Mouse (Mus musculus) T-helper 2 cell (primary cell): Measurements from ENCODE around the gene Gabrp.

Experiments
- in situ Hi-C: fragments of 300-600 bp; cut with MboI, MseI; formaldehyde crosslinking; loops from one replicate; pipeline ENCODE4 v1.15.1; 2025; ENCODE audit warnings: high pct_unique_total_duplicates

Gene Gabrp

DNA sequence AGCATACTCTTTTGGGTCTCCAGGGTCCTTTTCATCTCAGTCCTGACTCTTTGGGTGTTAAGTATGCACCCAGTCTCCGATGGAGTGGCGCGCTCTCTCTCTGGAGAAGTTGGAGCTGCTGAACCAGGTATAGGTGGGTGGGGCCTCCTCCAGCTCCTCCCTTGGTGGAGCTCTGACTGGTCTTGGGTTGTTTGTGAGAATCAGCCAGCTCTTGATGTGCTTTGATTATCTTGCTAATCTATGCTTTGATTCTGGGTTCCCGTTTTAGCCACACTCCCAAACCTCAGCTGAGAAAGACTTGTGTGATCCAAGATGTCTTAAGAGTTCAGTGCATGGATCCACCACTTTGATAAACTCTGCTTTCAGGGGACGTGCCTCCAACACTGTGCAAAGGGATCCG lies at the start of gene Gabrp:
TSS of gene Gabrp (minus strand) at position 101 of the 400 bp plus-strand sequence.
- in situ Hi-C loops, result no loop called here

DNA sequence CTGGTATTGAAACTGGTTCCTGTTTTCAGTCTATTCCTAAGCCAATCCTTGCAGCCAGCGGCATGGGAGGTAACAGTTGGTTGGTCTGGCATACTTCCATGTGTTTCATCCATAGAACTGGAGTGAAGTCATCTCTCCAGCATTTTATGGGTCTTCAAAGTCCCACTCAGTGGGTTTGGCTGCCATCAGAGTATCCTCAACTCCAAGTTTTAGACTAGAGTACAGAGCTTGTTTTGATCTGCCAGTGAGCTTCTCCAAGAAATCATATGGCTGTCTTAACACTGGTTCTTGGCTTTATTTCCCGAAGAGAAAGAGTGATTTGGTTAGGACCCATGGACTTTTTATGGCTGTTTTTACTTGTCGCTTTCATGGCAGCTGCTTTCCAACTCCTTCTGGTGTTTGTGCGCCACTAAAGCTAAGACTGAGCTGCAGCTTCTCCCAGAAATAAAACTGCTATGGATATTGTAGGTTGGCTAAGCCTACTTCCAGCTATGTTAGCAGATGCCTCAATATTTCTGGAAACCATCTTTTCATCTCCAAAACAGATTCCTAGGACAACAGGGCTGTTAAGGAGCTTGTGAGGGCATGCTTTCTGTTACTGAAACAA lies 48.5 kb upstream of the Gabrp start:
- in situ Hi-C loops, result no loop called here

DNA sequence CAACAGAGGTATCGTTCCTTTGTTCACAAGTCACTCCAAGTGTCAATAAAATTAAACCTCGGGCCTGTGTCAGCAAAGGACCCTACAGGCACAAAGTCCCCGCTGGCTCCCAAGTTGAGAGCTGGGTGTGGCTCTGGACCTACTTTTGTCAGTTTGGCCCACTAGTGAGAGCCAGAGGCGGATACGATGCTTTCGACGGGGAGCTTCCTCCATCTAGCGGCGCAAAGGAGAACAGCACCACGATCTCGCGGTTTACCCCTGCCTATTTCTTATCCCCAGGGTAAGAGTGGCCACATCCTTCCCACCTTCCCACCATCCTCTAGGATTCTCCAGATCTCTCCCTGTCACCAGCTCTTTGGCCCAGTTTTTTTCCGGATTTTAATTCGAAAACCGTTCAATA lies 35.5 kb upstream of the Gabrp start:
- in situ Hi-C loops, result loop anchor here (5.0 kb wide), 1 partner anchor 437 kb away; no protein-coding TSS in a partner anchor

DNA sequence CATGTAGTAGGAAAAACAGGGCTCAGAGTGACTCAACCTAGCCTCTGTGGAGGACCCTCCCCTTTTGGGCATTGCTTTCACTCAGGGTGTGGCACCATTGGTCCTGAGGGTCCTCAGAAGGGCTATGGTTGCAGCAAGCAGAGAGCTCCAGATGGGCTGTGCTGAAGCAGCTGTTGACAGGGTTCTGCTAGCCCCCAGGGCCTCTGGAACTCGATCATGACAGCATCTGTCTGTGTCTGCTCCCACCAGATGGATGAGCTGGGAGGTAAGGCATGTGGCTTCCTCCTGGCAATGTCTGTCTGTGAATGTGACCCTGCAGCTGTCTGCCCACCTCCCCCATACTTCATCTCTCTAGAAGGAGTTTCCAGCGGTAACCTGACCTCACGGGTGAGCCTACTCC lies 29.0 kb upstream of the Gabrp start:
- in situ Hi-C loops, result no loop called here

DNA sequence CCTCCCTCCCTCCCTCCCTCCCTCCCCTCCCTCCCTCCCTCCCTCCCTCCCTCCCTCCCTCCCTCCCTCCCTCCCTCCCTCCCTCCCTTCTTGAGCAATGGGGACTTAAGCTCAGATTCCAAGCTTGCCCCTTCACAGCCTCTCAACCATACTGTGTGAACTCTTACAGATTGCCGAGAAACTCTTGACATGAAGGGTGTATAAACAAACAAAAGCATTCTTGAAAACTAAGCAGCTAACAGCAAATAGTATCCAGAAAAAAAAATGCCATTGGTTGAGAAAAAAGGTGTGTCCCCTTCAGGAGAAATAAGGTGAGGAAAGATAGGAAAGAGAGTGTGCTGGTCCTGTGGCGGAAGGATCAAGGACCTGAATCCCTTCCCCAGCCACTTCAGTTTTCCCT lies 24.4 kb upstream of the Gabrp start:
- in situ Hi-C loops, result no loop called here

DNA sequence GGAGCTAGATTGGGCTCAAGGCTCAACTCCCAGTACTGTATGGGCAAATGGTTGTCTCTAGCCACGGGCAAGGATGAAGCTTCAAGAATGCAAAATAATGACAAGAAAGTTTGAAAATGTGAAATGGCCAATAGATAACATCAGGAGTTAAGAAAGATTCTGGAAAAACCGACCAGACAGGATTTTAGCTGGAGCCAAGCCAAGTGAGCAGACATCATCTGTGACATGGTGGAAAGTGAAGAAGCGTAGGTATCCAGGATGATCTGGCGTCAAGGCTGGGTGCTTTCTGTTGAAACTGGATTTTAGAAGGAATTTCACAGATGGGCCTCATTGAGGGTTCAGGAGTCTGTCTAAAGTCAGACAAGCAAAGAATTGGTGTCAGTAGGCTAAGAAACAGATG lies 20.2 kb upstream of the Gabrp start, which contains the start of gene D130052B06Rik:
TSS of gene D130052B06Rik (plus strand) at position 317 of the 400 bp plus-strand sequence.
- in situ Hi-C loops, result no loop called here

DNA sequence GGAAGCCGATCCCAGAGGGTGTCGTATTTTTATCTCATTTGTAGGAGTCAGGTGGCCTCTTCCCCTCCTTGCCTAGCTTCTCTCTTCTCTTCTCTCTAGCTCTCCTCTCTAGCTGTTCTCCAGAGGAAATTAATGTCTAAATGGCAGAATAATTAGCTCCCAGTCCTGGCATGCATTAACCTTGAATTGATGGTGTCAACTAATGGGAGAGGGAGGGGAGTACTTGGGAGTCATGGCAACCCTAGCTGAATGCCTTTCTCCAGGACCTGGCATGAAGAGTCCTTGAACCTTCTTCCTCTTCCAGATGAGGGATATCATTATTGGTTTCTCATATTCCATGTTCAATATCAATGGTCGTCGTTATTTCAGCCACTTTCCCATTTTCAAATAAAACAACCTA lies 17.9 kb upstream of the Gabrp start:
- in situ Hi-C loops, result no loop called here

DNA sequence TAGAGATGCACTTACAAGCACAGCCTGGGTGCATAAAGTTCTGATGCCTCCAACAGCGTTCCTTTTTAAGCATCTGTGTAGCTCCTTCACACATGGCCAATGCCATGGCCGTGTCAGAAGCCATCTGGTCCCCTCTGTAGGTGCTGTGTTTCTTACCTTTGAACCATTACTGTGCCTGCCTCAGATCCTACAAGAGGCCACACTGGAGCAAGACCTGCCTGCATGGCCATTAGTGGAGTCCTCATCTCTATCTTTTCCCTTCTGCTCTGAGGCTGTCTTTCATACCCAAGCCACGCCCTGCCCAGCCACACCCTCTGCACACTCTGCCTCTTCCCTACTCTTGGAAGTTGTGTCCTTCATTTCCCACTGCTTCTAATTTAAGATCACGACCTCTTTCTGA lies 14.1 kb upstream of the Gabrp start:
- in situ Hi-C loops, result no loop called here

DNA sequence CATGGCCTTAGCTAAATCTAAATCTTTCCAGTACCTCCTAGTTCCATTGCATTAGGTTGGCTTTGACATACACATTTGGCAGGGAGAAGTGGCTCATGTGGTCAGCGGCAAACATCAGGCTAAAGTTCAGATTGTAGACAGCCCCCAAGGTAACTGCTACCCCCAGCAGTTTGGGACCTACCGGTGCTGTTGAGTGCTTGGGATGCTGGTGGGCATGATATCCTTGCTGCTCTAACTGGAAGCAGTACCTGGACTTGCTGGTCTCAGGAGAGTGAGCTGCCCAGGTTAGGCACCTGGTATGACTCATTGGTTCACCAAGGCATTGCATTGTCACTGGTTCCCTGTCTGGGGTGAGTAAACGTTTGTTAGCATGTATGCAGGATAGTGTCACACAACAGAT lies 12.0 kb upstream of the Gabrp start:
- in situ Hi-C loops, result no loop called here

DNA sequence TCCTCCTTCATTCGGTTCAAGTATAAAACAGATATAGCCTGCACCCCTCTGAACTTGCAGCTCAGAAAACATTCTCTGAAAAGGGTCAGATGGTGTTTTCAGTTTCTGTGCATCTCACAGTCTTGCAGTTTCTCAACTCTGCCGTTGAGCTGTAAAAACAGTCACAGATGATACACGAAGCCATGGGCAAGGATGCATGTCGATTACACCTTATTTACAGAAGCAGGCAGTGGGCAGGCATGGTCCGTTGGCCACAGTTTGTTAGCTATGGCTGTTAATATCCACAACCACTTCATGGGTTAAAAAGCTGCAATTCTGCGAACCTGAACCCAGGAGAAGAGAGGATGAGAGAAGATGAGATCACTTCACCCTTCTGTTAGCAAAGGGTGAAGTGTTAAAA lies 7.9 kb upstream of the Gabrp start:
- in situ Hi-C loops, result no loop called here

DNA sequence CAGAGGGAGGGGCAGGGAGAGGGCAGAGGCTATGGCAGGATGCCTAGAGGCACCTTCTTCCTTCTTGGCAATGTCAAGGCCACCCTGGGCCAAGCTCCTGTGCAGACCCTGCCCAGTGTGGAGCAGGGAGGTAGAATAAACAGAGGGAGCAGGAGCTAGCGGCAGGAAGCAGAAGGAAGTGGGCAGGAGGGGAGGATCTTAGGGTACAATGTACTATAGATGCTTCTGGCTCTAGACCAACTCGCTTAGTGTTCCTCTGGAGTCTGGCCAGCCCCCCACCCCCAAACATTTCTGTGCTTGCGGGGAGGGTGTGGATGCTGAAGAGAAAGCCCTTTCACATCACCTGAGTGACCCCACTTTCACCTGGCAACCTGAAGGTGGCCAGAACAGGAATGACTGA lies 862 bp upstream of the Gabrp start:
- in situ Hi-C loops, result no loop called here

DNA sequence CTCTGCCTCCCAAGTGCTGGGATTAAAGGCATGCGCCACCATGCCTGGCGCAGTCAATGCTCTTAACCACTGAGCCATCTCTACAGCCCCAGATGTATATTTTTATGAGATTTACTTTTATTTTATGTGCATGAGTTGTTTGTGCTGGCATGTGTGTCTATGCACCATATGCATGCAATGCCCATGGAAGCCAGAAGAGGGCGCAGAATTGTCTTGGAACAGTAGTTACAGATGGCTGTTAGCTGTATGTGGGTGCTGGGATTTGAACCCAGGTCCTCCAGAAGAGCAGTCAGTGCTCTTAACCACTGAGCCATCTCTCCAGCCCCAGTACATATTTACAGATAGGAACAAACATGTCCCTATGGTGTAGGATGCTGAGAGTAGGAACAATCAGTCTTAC lies 3.8 kb downstream of the Gabrp start:
- in situ Hi-C loops, result no loop called here

DNA sequence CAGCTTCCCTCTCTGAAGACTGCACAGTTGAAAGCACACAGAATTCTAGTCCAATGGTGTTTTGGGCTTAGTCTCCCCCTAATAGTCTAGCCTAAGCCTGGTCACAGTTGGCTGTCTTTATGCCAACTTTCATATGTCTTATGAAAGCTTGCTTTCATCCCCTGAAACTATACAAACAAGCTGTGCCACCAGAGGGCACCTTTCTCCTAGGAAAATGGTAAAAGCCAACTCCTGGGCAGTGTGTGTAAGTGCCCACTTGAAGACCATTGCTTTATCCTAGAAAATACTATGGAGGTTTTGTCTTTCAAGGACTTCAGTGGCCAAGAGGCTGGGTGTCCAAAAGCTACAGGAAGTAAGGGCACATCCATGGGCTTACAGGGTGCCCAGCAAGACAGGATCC lies 8.3 kb downstream of the Gabrp start:
- in situ Hi-C loops, result no loop called here

DNA sequence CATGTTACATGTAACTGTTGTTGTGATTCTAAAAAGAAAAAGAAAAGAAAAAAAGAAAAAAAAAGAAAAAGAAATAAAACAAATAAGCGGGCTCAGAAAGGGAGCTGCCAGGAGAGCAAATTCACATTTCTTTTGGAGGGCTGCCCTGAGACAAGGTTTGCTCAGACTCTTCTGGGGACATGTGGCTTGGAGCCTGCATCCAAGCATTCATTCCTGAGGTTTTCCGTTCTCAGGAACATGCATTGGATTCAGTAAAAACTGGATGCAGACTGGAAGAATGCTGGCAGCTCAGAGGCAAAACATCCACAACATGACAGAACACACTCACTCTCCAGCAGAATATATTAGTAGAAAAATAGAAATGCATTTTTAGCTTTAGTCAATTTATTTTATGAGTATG lies 14.8 kb downstream of the Gabrp start:
- in situ Hi-C loops, result no loop called here

DNA sequence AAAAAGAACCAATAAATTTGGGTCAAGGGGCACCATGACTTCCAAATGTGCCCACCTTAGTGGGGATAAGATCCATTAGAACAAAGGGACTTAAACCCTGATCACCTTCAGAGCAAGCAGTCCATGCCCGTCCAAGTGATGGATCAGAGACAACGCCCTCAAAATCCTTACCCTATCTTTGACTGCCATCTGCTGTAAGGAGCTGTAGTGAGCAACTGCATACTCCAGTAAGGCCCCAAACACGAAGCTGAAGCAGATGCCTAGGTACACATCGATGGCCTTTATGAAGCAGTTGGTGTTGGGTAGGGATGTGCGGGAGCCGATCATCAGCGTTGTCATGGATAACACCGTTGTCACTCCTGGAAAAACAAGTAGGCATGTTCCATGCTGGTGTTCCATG lies 24.6 kb downstream of the Gabrp start:
- in situ Hi-C loops, result no loop called here

DNA sequence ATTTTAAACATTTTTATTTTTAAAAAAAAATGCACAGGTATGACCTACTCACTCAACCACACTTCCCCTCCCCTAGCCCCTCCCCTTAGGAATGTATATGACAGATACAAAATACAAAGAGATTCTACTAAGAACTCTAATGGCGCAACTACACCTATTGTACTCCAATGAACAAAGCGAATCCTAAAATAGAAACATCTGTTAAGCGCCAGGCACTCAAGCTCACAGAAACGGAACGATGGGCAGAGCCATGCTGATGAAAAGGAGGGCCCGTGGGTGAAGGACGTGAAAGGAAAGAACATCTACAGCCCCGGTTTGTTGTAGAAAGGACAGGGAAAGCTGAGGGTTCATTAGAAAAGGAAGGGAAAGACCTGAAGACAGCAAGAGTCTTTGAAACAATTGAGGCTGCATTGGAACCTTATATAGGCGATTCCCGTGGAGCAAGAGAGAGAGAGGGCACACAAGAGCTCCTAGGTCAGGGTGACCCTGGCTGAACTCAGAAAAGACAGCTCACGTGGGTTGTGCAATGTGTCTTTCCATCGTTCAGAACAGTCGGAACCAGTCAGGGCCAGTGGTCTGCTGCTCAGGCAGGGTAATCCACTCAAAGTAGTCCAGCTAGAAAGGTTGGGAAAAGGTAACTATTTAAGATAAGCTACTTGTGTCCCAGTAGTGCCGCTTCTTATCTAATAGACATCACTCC lies 27.7 kb downstream of the Gabrp start:
- in situ Hi-C loops, result no loop called here

DNA sequence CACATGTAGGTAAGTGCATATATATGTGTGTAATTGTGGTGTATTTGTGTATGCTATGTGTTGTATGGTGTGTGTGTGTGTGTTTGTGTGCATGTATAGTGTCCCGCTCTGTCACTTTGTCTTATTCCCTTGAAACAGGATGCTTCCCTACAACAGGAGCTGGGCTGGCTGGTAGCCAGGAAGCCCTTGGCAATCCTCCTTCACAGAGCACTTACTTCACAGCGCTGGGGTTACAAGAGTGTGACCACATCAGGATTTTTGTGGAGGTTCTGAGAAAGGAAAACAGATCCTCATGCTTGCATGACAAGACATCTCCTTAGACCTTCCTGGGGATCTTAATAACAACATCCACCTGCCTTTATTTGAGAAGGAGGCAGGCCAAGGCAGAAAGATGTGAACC lies 31.4 kb downstream of the Gabrp start:
- in situ Hi-C loops, result no loop called here

DNA sequence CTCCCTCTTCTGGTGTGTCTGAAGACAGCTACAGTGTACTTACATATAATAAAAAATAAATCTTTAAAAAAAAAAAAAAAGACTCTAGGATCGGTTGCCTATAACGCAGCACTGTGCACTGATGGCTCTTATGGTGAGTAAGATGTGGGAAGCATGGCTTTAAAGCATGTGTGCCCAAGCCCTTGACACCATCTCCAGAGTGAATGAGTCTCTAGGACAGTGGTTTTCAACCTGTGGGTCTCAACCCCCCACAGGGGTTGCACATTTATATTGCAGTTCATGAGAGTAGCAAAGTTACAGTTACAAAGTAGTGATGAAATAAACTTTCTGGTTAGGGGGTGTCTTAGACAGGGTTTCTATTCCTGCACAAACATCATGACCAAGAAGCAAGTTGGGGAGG lies 33.8 kb downstream of the Gabrp start:
- in situ Hi-C loops, result no loop called here

DNA sequence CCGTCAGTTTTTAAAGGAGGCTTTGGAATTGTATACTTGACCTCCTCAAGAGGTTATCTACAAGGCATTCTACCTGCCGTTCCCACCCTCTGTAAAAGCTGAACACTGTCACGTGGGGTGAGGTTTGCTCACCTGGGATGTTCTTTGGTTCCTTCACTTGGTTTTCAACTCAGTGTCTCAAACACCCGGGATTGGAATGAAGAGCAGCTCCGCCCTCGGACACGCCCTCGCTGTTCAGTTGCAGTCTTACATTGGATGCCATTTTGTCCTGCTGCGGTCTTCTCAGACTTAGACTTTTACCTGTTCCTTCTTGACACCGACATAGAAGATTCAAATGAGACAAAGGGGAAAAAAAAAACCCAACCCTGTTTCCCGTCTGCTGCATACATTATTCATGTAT lies 34.6 kb downstream of the Gabrp start:
- in situ Hi-C loops, result no loop called here

DNA sequence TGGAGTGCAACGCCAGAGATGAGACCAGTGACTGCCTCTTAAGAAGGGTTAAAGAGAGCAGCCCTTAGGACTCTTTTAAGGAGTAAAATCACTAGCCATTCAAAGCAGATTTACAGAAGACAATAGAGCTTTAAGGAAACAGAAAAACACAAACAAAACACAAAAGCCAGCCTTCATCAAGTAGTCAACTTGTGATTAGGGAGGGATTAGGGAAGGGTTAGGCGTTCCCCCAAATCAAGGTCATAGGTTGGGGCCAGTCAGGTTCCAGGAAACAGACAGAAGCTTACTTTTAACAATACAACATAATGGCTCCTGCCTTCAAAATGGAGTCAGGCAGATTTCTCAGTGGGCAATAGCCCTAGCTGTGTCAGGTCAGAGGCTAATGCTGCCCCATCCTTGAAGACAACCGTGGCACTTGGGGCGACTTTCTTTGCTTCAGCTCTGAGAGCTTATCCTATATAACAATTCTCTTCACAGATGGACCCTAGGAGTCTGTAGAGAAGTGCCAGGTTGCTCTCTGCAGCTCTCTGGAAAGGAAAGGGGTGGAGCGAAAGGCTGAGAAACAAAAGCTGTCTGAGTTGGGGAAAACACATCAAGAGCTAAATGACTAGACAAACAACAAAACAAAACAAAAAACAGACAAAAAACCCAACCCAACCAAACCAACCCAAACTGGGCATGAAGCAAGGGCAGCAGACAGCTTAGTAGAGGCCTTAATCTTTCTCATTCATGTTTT lies 41.2 kb downstream of the Gabrp start:
- in situ Hi-C loops, result no loop called here

DNA sequence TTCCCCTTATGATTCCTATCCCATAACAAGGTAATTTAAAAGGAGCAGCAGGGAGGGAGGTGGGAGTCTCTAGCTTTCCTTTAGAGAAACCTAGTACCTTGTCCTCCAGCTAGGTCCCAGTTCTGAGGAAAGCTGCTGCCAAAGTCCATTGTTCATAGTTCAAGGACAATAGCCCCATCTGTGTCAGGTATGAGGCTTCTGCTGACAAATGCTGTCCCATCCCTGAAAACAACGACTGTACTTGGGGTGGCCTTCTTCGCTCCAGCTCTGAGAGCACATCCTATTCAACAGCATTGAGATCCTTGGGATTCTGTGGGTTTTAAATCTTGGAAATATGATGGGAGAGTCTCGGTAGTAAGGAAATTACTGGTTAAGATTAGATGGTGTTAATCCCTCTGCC lies 42.1 kb downstream of the Gabrp start:
- in situ Hi-C loops, result no loop called here

DNA sequence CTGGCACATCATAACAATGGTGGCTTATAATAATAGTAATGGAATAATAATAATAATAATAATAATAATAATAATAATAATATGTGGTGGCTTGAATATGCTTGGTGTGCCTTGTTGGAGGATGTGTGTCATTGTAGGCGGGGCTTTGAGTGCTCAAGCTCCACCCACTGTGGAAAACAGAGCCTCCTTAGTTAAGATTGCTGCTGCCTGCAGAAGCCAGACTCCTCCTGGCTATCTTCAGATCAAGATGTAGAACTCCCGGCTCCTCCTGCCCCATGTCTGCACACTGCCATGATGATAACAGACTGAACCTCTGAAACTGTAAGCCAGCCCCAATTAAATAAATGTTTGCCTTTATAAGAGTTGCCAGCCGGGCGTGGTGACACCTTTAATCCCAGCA lies 44.2 kb downstream of the Gabrp start:
- in situ Hi-C loops, result no loop called here

DNA sequence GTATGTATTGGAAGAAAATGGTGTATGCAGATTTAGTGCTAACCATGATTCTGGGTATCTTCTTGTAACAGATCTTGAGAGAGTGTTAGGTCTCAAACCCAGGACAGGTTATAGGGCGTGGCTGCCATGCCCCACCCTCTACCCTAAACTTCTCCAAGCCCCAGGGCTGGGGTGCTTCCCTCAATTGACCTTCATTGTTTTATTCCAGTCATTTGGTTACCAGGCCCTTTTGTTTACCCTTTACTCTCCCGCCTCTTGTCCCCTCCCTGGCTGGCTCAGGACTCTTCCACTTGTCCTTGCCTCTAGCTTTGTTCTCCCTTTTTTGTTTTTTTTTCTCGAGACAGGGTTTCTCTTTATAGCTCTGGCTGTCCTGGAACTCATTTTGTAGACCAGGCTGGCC lies 45.2 kb downstream of the Gabrp start:
- in situ Hi-C loops, result no loop called here
